Mouse (Mus musculus) forebrain, embryonic 11.5 days (tissue): ENCODE measurements around the gene Pfas. TPM values are rescaled to one million over a fixed set of nuclear protein-coding genes. Genes with fewer than 3 reads are reported as not detected.
"Not testable (repeated sequence)": the region's sequence is repeated elsewhere in the genome, so short reads cannot be mapped to it uniquely, and the experiment has no call there.

Experiments used
- ATAC-seq: fragments of 200-750 bp; cut with Nextera tagmentation; replicated peaks from 2 replicates; pipeline ENCODE4 v1.8.0; 2017; ENCODE audit warnings: moderate TSS enrichment; ENCODE audit not compliant: low FRiP score
- DNase-seq: peaks from one replicate; pipeline ENCODE4 v3.0.0-alpha.2; 2017; ENCODE audit warnings: low spot score
- H3K27ac ChIP-seq: fragments of 300-500 bp; sonication (generic); 2 replicates; pipeline ENCODE4 v1.5.1; 2014; ENCODE audit warnings: low read depth, low read length
- H3K27me3 ChIP-seq: fragments of 300-500 bp; sonication (generic); 2 replicates; pipeline ENCODE4 v1.6.1; 2014; ENCODE audit warnings: mild to moderate bottlenecking, low read length, mixed read lengths; ENCODE audit not compliant: control insufficient read depth, insufficient read depth
- H3K36me3 ChIP-seq: fragments of 300-500 bp; sonication (generic); 2 replicates; pipeline ENCODE4 v1.6.1; 2014; ENCODE audit warnings: mild to moderate bottlenecking, low read length, moderate library complexity, mixed read lengths; ENCODE audit not compliant: control insufficient read depth, insufficient read depth
- H3K4me1 ChIP-seq: fragments of 300-500 bp; sonication (generic); replicated peaks from 2 replicates; pipeline ENCODE4 v1.6.1; 2014; ENCODE audit warnings: low read length, mixed read lengths; ENCODE audit not compliant: control insufficient read depth, insufficient read depth
- H3K4me2 ChIP-seq: fragments of 300-500 bp; sonication (generic); 2 replicates; pipeline ENCODE4 v1.6.1; 2014; ENCODE audit warnings: low read depth, mild to moderate bottlenecking, low read length, moderate library complexity, mixed read lengths; ENCODE audit not compliant: severe bottlenecking
- H3K4me3 ChIP-seq: fragments of 300-500 bp; sonication (generic); 2 replicates; pipeline ENCODE4 v1.5.1; 2014; ENCODE audit warnings: low read depth, low read length
- H3K9ac ChIP-seq: fragments of 300-500 bp; sonication (generic); 2 replicates; pipeline ENCODE4 v1.6.1; 2014; ENCODE audit warnings: low read length
- H3K9me3 ChIP-seq: fragments of 300-500 bp; sonication (generic); 2 replicates; pipeline ENCODE4 v1.6.1; 2016; ENCODE audit warnings: low read length, mixed read lengths; ENCODE audit not compliant: control insufficient read depth
- WGBS: fragments of 180-500 bp; shearing (Covaris S2); extraction: QIAGEN DNeasy Blood & Tissue Kit; methylation state at CpG from one replicate; pipeline ENCODE4 v1.1.7; 2014; 5-methylcytosine and 5-hydroxymethylcytosine counted together
- polyA plus RNA-seq: library from polyadenylated mRNA; unstranded; fragments of >200 nt; fragmentation: Nextera tagmentation; extraction: Ambion mirVana; gene quantifications from 2 replicates; pipeline ENCODE4 v1.2.1, GENCODE M21; 2014

The Pfas gene
- polyA plus RNA-seq, 1 experiment from 2014 or later, result 55.8 TPM

DNA sequence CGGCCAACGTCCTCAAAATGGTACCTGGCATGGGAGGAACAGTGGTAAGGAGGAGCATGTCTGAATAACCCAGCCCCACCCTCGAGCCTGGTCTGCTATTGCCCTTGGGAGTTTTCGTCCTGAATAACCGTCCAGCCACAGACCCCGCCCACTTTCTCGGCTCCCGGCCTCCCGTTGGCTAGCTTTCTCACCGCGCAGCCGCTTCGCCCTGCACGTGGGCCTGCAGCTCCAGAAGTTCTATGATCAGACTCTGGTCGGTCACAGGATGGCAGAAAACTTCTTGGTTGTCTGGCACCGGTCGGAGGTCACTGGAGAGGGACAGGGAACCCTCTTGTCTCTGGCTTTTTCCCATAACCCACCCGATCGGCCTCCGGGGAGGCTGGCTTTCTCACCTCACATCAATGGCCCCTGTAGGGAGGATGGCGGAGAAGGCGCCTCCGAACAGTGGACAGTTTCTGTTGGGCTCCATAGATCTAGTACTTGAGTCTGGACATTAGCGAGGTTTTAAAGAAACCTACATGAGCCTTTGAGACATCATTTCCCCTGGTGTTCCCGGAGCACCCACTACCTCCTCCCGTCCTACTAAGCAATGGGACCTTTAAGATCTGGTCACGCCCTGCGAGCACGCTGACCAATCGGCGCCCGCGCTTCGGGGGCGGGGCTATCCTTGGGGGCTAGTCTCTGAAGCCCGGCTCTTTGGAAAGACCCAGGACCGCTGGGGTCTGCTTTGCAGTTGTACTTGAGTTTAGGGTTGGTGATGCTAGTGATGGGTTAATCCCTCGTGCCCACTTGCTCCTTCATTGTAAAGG lies 34.8 kb downstream of the Pfas start:
- not testable (repeated sequence) for H3K4me1 ChIP-seq, H3K9me3 ChIP-seq, H3K27ac ChIP-seq, H3K27me3 ChIP-seq, H3K36me3 ChIP-seq
- ATAC-seq (peak; percentile 93), DNase-seq (peak; percentile 91)
- under 1% methylated on average over 37 of the region's 38 CpGs for WGBS
- Histone ChIP-seq H3K4me3 (peak overlapping the region; percentile 41), H3K4me2 (peak overlapping the region; percentile 55), H3K9ac (peak overlapping the region; percentile 33; the same call in 1 of the 2 replicates)

DNA sequence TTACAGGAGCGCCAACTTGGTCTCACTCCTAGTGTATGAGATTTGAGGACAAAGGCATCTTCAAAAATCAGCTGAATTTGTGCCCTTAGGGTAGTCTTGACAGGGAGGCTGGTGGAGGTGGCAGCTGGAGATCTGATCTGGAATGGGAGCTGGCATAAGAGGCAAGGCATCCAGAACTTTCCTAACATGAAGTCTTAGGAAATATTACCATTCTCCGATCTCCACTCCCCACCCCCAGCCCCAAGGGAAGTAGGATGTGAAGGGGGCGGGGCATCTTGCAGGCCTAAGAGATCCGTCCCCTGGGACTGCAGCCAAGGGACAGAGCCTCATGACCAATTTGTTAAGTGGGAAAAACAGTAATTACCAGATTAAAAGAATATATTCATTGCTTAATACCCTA lies 38.0 kb downstream of the Pfas start:
- Histone ChIP-seq H3K27me3 (0 out of 2 replicates have a peak, but pooled peaks cover 2% of the 10 kb centered on the region), H3K4me3 (no peak overlapping the region), H3K9ac (no peak overlapping the region), H3K4me1 (no peaks in the 10 kb centered on the region), H3K4me2 (no peak overlapping the region), H3K36me3 (no peaks in the 10 kb centered on the region), H3K27ac (no peak overlapping the region), H3K9me3 (no peaks in the 10 kb centered on the region)
- ATAC-seq (no peak), DNase-seq (no peak)
- 77% methylated on average over 4 of the region's 4 CpGs for WGBS

DNA sequence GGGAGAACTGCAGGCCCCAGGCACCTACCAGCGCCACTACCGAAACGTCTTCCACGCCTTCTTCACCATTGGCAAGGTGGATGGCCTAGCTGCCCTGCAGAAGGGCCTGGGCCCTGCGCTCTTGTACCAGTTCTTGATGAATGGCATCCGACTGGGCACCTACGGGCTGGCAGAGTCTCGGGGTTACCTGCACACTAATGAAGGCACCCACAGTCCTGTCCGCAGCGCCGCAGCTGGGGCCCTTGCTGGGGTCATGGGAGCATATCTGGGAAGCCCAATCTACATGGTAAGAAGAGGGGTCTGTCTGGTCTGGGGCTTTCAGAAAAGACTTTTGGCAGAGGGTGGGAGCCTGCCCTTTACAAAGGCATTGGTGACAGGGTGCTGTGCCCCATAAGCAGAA lies 39.5 kb downstream of the Pfas start:
- DNase-seq (no peak), ATAC-seq (no peak)
- 85% methylated on average over 11 of the region's 11 CpGs for WGBS
- Histone ChIP-seq H3K4me2 (peak overlapping the region; percentile 16; the same call in 1 of the 2 replicates), H3K9me3 (no peaks in the 10 kb centered on the region), H3K4me1 (no peaks in the 10 kb centered on the region), H3K36me3 (no peaks in the 10 kb centered on the region), H3K9ac (no peak overlapping the region), H3K4me3 (no peak overlapping the region), H3K27ac (no peak overlapping the region), H3K27me3 (0 out of 2 replicates have a peak, but pooled peaks cover 2% of the 10 kb centered on the region)

DNA sequence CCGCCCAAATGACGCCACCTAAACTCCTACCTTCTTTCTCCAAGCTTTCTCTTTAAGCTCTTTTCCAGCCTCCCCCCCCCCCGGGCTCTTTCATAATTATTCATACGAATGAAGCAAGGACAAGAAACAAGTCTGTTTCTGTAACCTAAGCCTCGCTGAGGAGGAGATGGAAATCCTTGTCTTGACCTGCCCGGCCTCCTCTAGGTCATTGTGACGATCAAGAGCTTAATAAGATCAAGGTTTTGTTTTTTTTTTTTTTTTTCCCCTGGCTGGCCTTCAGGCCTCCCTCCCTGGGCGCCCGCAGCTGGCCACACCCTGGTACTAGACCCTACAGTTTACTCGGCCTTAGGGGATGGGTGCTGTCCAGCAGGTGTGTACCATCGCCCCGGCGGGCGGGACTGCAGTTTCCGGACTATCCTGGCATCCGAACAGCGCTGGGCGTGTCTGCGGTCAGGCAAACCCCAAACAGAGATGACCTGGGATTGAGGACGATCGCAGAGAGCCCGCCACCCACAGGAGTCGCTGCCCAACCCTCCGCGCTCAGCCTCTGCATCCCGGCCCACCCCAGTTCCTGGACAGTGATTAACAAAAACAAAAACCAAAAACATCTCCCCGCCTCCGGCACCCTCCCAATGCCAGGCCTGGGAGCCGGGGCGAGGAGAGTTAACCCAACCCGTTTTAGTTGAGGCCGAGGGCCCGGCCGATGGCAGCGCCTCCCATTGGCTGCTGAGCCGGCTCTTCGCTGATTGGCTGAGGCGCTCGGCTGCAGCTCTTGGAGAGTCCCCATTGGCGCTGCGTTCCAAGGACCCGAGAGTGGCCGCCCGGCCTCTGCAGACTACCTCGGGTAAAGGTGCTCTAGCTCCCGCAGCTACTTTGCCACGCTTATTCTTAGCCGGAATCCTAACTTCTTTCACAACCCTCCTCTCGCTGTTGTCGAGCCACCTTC lies 40.6 kb downstream of the Pfas start, which contains the start of gene Slc25a35:
Slc25a35 (plus strand) TSS at position 795 of the 946 bp plus-strand sequence.
- peak within 1 kb of the TSS; percentile 56 for H3K4me3 ChIP-seq
- H3K36me3 ChIP-seq, result no peaks in the 10 kb centered on the region
- H3K9ac ChIP-seq, result peak within 1 kb of the TSS; percentile 71
- peak; percentile 94 for DNase-seq
- H3K27ac ChIP-seq, result no peak within 1 kb of the TSS
- ATAC-seq, result peak; percentile 95
- under 1% methylated on average over 50 of the region's 50 CpGs for WGBS
- H3K4me2 ChIP-seq, result peak within 1 kb of the TSS; percentile 98
- H3K27me3 ChIP-seq, result 0 out of 2 replicates have a peak, but pooled peaks cover 2% of the 10 kb centered on the region
- H3K9me3 ChIP-seq, result no peaks in the 10 kb centered on the region
- no peaks in the 10 kb centered on the region for H3K4me1 ChIP-seq

DNA sequence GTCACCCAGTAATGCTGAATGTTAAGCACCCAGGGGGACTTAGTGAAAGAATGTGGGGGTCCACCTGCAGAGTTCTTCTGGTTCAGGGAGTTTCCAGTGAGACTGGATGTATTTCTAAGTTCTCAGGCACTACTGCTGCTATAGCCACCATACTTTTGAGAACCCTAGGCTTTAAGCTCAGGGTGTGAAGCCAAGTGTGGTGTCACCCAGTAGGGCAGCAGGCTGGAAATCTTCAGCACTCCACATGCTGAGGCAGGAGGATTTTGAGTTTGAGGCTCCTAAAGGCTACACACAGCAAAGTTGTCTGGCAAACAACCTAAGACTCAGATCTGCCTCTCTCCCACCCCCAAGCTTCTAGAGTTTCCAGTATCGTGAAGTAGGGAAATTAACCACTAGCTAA lies 41.7 kb downstream of the Pfas start:
- no peaks in the 10 kb centered on the region for H3K9me3 ChIP-seq
- no peaks in the 10 kb centered on the region for H3K36me3 ChIP-seq
- no peak overlapping the region for H3K9ac ChIP-seq
- H3K27me3 ChIP-seq, result 0 out of 2 replicates have a peak, but pooled peaks cover 2% of the 10 kb centered on the region
- ATAC-seq (no peak), DNase-seq (no peak)
- H3K4me3 ChIP-seq, result no peak overlapping the region
- WGBS, result 49% methylated on average over 1 of the region's 1 CpGs
- no peak overlapping the region for H3K27ac ChIP-seq
- no peak overlapping the region for H3K4me2 ChIP-seq
- H3K4me1 ChIP-seq, result no peaks in the 10 kb centered on the region

DNA sequence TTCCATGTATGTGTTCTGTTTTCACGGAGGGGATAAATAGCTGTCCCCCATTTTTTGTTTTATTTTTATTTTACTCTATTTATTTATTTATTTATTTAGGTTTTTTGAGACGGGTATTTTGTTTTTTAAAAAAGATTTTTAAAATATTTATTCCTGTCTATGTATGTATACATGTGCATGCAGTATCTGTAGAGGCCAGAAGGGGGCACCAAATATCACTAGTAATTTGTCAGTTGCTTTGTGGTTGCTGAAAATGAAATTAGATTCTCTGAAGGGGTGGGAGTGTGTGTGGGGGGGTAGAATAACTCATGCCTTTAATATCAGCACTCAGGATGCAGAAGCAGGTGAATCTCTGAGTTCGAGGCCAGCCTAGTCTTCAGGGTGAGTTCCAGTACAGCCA lies 42.4 kb downstream of the Pfas start:
- no peak overlapping the region for H3K4me2 ChIP-seq
- ATAC-seq (no peak), DNase-seq (peak; percentile 75)
- H3K4me3 ChIP-seq, result no peak overlapping the region
- H3K27me3 ChIP-seq, result 0 out of 2 replicates have a peak, but pooled peaks cover 2% of the 10 kb centered on the region
- H3K9ac ChIP-seq, result no peak overlapping the region
- H3K27ac ChIP-seq, result no peak overlapping the region
- no peaks in the 10 kb centered on the region for H3K4me1 ChIP-seq
- no peaks in the 10 kb centered on the region for H3K36me3 ChIP-seq
- H3K9me3 ChIP-seq, result no peaks in the 10 kb centered on the region
- WGBS, result 31% methylated on average over 3 of the region's 3 CpGs

DNA sequence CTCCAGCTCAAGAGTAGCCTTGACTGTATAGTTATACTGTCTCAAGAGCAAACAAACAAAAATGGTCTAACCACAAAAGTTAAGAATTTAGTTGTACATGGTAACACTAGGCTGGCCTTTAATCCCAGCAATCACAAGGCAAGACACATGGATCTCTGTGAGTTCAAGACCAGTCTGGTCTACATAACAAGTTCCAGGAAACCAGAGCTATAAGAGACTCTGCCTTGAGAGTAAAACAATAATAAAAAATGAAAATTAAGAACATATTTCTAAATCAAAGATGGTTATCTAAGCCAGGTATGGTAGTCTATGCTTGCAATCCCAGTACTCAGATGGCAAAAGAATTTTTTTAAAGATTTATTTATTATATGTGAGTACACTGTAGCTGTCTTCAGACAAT lies 43.2 kb downstream of the Pfas start:
- Histone ChIP-seq H3K4me3 (no peak overlapping the region), H3K9me3 (no peaks in the 10 kb centered on the region), H3K36me3 (no peaks in the 10 kb centered on the region), H3K27ac (no peak overlapping the region), H3K27me3 (0 out of 2 replicates have a peak, but pooled peaks cover 2% of the 10 kb centered on the region), H3K4me2 (no peak overlapping the region), H3K9ac (no peak overlapping the region), H3K4me1 (no peaks in the 10 kb centered on the region)
- DNase-seq (no peak), ATAC-seq (no peak)

DNA sequence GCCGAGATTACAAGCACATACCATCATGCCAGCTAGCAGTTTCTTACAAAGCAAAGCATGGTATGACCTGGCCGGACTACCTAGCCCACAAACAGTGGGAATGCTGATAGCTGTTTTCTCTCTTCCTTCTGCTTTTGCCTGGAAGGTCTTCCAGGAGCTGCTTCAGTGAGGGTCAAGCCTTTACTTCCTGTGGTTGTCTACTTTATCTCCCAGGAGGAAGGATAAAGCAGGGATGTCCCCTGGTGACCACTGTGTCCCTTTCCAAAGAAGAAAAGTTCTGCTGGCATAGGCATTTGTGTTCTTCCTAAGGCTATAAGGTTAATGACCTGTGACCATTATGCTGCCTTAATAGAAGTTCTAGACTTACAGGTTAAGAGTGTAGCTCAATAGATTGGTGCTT lies 44.9 kb downstream of the Pfas start:
- no peak overlapping the region for H3K27ac ChIP-seq
- DNase-seq, result no peak
- no peak overlapping the region for H3K4me3 ChIP-seq
- no peaks in the 10 kb centered on the region for H3K4me1 ChIP-seq
- 83% methylated on average over 2 of the region's 2 CpGs for WGBS
- no peaks in the 10 kb centered on the region for H3K9me3 ChIP-seq
- no peak for ATAC-seq
- H3K27me3 ChIP-seq, result no peaks in the 10 kb centered on the region
- no peak overlapping the region for H3K4me2 ChIP-seq
- no peaks in the 10 kb centered on the region for H3K36me3 ChIP-seq
- no peak overlapping the region for H3K9ac ChIP-seq
